ENCODE assay signal across 25 mouse cellular contexts in the genomic region with DNA sequence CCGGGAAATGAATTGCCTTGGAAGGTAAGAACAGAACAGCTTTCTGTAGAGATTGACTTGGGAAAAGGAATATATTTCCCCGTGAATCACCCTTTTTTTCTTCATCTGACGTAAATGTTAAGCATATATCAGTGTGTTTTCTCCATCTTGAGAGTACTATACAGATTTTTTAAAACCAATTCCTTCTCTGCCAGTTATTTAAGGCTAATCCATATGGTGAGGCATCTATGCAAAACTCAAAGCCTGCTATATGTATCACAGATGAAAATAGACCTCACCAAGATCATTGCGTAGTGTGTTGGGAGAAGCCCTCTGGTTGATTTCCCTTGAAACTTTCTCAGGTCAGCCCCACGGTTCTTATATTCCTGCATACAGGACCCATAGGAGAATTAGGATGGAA. TPM values are rescaled to one million over a fixed set of nuclear protein-coding genes. Genes with fewer than 3 reads are reported as not detected.
DNase-seq lines count a peak whose midpoint lies in the region; ATAC-seq lines count a peak whose summit lies in the region.
"Had no signal": no experiment of that assay in that cellular context is flagged by ENCODE, and none has a peak within 500 bp of the region (broad histone marks: within the 10 kb centered on the region; RNA-seq: fewer than 3 reads in every experiment).

No protein-coding gene starts in this region.

- no peak for DNase-seq in frontal cortex, postnatal 14 days (ENCODE audit: low spot score in 2 of 2)
- peak; percentile 8 for DNase-seq in brain, adult 2 months (ENCODE audit: low read depth, low spot score)
- peak; percentile 19 for DNase-seq in telencephalon, adult 2 months (ENCODE audit: low read depth, low spot score)
- DNase-seq in kidney, postnatal 10 days: no peak
- DNase-seq in heart, postnatal 4 days: no peak
- DNase-seq: adrenal gland, adult 2 months; adrenal gland, adult 8-10 months; adrenal gland, postnatal 10 days; adrenal gland, postnatal 14 days; adrenal gland, postnatal 25 days; adrenal gland, postnatal 36 days; B cell, adult 2 months; cerebellum, adult 11 months; cerebellum, adult 11-12 months; cerebellum, adult 18-20 months; cerebellum, adult 2 months had no signal

- peak; percentile 76 for ATAC-seq in frontal cortex, adult (ENCODE audit: low TSS enrichment)
- ATAC-seq: activated CD4-positive, CD25-positive, alpha-beta regulatory T cell, adult 4 months; CD4-positive, CD25-positive, alpha-beta regulatory T cell, adult 4 months; Patski had no signal

RNA-seq across cellular contexts. Expression of a gene that starts 32.6 kb away (rescaled TPM):
- not detected for total RNA-seq in heart, postnatal 4 days (2021)
- total RNA-seq: adrenal gland, adult 18-20 months; adrenal gland, adult 2 months; adrenal gland, adult 8-10 months; adrenal gland, postnatal 10 days; adrenal gland, postnatal 14 days; adrenal gland, postnatal 25 days; adrenal gland, postnatal 36 days; adrenal gland, postnatal 4 days; CH12.LX; ES-E14; MEL had no signal

Comparison
In these comparisons a context has a peak if more than half of its experiments do, and no peak if none do; other contexts are left out.
1. DNase-seq: peak in brain, adult 2 months (single experiment) and telencephalon, adult 2 months (single experiment); none in frontal cortex, postnatal 14 days (0 of 2), kidney, postnatal 10 days (single experiment) and heart, postnatal 4 days (single experiment).